In genomic region chr2:84883084-84883483, GRCm38 (mm10) we compare ENCODE assay signal across 12 mouse cellular contexts. TPM values are rescaled to one million over a fixed set of nuclear protein-coding genes. Genes with fewer than 3 reads are reported as not detected.
DNase-seq lines count a peak whose midpoint lies in the region; ATAC-seq and TF ChIP-seq lines count a peak whose summit lies in the region.
"Had no signal": no experiment of that assay in that cellular context is flagged by ENCODE, and none has a peak within 500 bp of the region (broad histone marks: within the 10 kb centered on the region; RNA-seq: fewer than 3 reads in every experiment).

No protein-coding gene starts in this region.

- peak overlapping the region; percentile 51 for H3K4me2 ChIP-seq in lung, embryonic 14.5 days
- peak overlapping the region; percentile 93 for H3K4me2 ChIP-seq in forebrain, postnatal 0 days (ENCODE audit: low read depth)
- peak overlapping the region; percentile 44 for H3K4me2 ChIP-seq in liver, embryonic 11.5 days
- H3K4me2 ChIP-seq: limb, embryonic 15.5 days had no signal

- peaks cover 73% of the 10 kb centered on the region for H3K27me3 ChIP-seq in lung, embryonic 14.5 days (ENCODE audit: insufficient read depth, low read length)
- H3K27me3 ChIP-seq in forebrain, postnatal 0 days (ENCODE audit: insufficient read depth, low read length) = peaks cover 9% of the 10 kb centered on the region; the same call in 1 of the 2 replicates
- H3K27me3 ChIP-seq in liver, embryonic 11.5 days (replicated peaks; ENCODE audit: control insufficient read depth, insufficient read depth, low read length) = peaks cover 84% of the 10 kb centered on the region

- H3K27ac ChIP-seq in lung, embryonic 14.5 days (ENCODE audit: low read depth) = no peak overlapping the region
- no peak overlapping the region for H3K27ac ChIP-seq in forebrain, postnatal 0 days (ENCODE audit: low read depth, low read length)
- H3K27ac ChIP-seq in liver, embryonic 11.5 days (ENCODE audit: low read depth, low read length) = no peak overlapping the region
- H3K27ac ChIP-seq: limb, embryonic 15.5 days had no signal

- H3K36me3 ChIP-seq in lung, embryonic 14.5 days (ENCODE audit: insufficient read depth) = no peaks in the 10 kb centered on the region
- H3K36me3 ChIP-seq in forebrain, postnatal 0 days (ENCODE audit: insufficient read depth) = peaks cover 6% of the 10 kb centered on the region
- H3K36me3 ChIP-seq in liver, embryonic 11.5 days (ENCODE audit: control insufficient read depth, insufficient read depth, low read length) = no peaks in the 10 kb centered on the region
- H3K36me3 ChIP-seq: limb, embryonic 15.5 days had no signal

- no peak overlapping the region for H3K4me3 ChIP-seq in lung, embryonic 14.5 days (ENCODE audit: low read depth, low read length)
- H3K4me3 ChIP-seq in forebrain, postnatal 0 days (ENCODE audit: low read depth, low read length) = no peak overlapping the region
- H3K4me3 ChIP-seq in liver, embryonic 11.5 days (ENCODE audit: low read depth, low read length) = peak overlapping the region; percentile 16; the same call in 1 of the 2 replicates
- H3K4me3 ChIP-seq: erythroblast, embryonic 14.5 days; limb, embryonic 15.5 days had no signal

- 0 out of 2 replicates have a peak, but pooled peaks have one; percentile 2 for ATAC-seq in lung, embryonic 14.5 days (ENCODE audit: insufficient read depth)
- ATAC-seq in forebrain, postnatal 0 days = no peak
- 0 out of 2 replicates have a peak, but pooled peaks have one; percentile 8 for ATAC-seq in liver, embryonic 11.5 days (replicated peaks; ENCODE audit: low FRiP score)
- ATAC-seq in erythroblast, adult 5-6 weeks (replicated peaks; ENCODE audit: low FRiP score, poor library complexity, severe bottlenecking) = no peak
- ATAC-seq: Patski had no signal

- H3K4me1 ChIP-seq in lung, embryonic 14.5 days (ENCODE audit: insufficient read depth) = no peaks in the 10 kb centered on the region; the same call in 1 of the 2 replicates
- H3K4me1 ChIP-seq in forebrain, postnatal 0 days (ENCODE audit: insufficient read depth) = 0 out of 2 replicates have a peak, but pooled peaks cover 3% of the 10 kb centered on the region
- peaks cover 13% of the 10 kb centered on the region for H3K4me1 ChIP-seq in liver, embryonic 11.5 days (replicated peaks; ENCODE audit: control insufficient read depth, insufficient read depth, low read length)

- no peak for DNase-seq in lung, embryonic 14.5 days
- DNase-seq in lung, postnatal 4 days = no peak
- no peak for DNase-seq in forebrain, postnatal 0 days
- no peak for DNase-seq in liver, embryonic 11.5 days (ENCODE audit: low spot score)
- DNase-seq in retina, postnatal 1 day = peak; percentile 88
- DNase-seq in ovary, postnatal 36 days (ENCODE audit: low spot score) = no peak
- no peak for DNase-seq in frontal cortex, postnatal 14 days (ENCODE audit: low spot score in 2 of 2)
- DNase-seq: thymus, adult 2 months had no signal

- no peak overlapping the region for H3K9ac ChIP-seq in lung, embryonic 14.5 days
- no peak overlapping the region for H3K9ac ChIP-seq in forebrain, postnatal 0 days
- no peak overlapping the region for H3K9ac ChIP-seq in liver, embryonic 11.5 days (ENCODE audit: low read depth, low read length)
- H3K9ac ChIP-seq: limb, embryonic 15.5 days had no signal

- 9% methylated on average over 6 of the region's 6 CpGs for WGBS in lung, embryonic 14.5 days
- 25% methylated on average over 6 of the region's 6 CpGs for WGBS in forebrain, postnatal 0 days
- 6% methylated on average over 6 of the region's 6 CpGs for WGBS in liver, embryonic 11.5 days

- H3K9me3 ChIP-seq in lung, embryonic 14.5 days (ENCODE audit: low read depth, low read length) = no peaks in the 10 kb centered on the region
- H3K9me3 ChIP-seq in forebrain, postnatal 0 days (ENCODE audit: low read length) = no peaks in the 10 kb centered on the region
- no peaks in the 10 kb centered on the region for H3K9me3 ChIP-seq in liver, embryonic 11.5 days (ENCODE audit: control insufficient read depth, low read length)
- H3K9me3 ChIP-seq: limb, embryonic 15.5 days had no signal

- TF ChIP-seq CTCF in lung, embryonic 14.5 days (IDR thresholded peaks at IDR 0.05; ENCODE audit: low read depth) = no peak
- no peak for TF ChIP-seq CTCF in forebrain, postnatal 0 days (IDR thresholded peaks at IDR 0.05; ENCODE audit: low read depth)

RNA-seq across cellular contexts. Expression of gene Rtn4rl2, which starts 3.4 kb away (rescaled TPM):
- 1.1 and 1.2 TPM in 2 replicates for polyA plus RNA-seq in lung, embryonic 14.5 days (2014; fragmentation: Nextera tagmentation; extraction: Ambion mirVana)
- 17.7 and 23.7 TPM in 2 replicates for total RNA-seq in forebrain, postnatal 0 days (2014; rRNA removed)
- polyA plus RNA-seq in forebrain, postnatal 0 days (2015; fragmentation: Nextera tagmentation; extraction: Ambion mirVana) = 25.8 and 26.1 TPM in 2 replicates
- polyA plus RNA-seq in liver, embryonic 11.5 days (2014; fragmentation: Nextera tagmentation; extraction: Ambion mirVana) = 0.66 and 1.2 TPM in 2 replicates
- total RNA-seq in erythroblast, adult 5-6 weeks (2015; ENCODE audit: low replicate concordance) = not detected in 2 replicates
- total RNA-seq in erythroblast, adult 5-6 weeks (2017; ENCODE audit: low replicate concordance) = not detected in 2 replicates
- polyA plus RNA-seq: erythroblast, embryonic 14.5 days had no signal

RNA-seq across cellular contexts. Expression of gene Slc43a1, which starts 44.4 kb away (rescaled TPM):
- polyA plus RNA-seq in lung, embryonic 14.5 days (2014; fragmentation: Nextera tagmentation; extraction: Ambion mirVana) = 18.8 and 20.2 TPM in 2 replicates
- 0.92 and 3.0 TPM in 2 replicates for total RNA-seq in forebrain, postnatal 0 days (2014; rRNA removed)
- 0.91 and 0.94 TPM in 2 replicates for polyA plus RNA-seq in forebrain, postnatal 0 days (2015; fragmentation: Nextera tagmentation; extraction: Ambion mirVana)
- polyA plus RNA-seq in liver, embryonic 11.5 days (2014; fragmentation: Nextera tagmentation; extraction: Ambion mirVana) = 83.2 and 101 TPM in 2 replicates
- total RNA-seq in erythroblast, adult 5-6 weeks (2015; ENCODE audit: low replicate concordance) = 756 and 864 TPM in 2 replicates
- total RNA-seq in erythroblast, adult 5-6 weeks (2017; ENCODE audit: low replicate concordance) = 516 and 701 TPM in 2 replicates

RNA-seq across cellular contexts. Expression of gene Slc43a3, which starts 53.3 kb away (rescaled TPM):
- polyA plus RNA-seq in lung, embryonic 14.5 days (2014; fragmentation: Nextera tagmentation; extraction: Ambion mirVana) = 77.4 and 78.9 TPM in 2 replicates
- 2.2 and 7.6 TPM in 2 replicates for total RNA-seq in forebrain, postnatal 0 days (2014; rRNA removed)
- polyA plus RNA-seq in forebrain, postnatal 0 days (2015; fragmentation: Nextera tagmentation; extraction: Ambion mirVana) = 3.5 and 3.8 TPM in 2 replicates
- polyA plus RNA-seq in liver, embryonic 11.5 days (2014; fragmentation: Nextera tagmentation; extraction: Ambion mirVana) = 107 and 111 TPM in 2 replicates
- total RNA-seq in erythroblast, adult 5-6 weeks (2015; ENCODE audit: low replicate concordance) = 207 and 247 TPM in 2 replicates
- total RNA-seq in erythroblast, adult 5-6 weeks (2017; ENCODE audit: low replicate concordance) = 227 and 246 TPM in 2 replicates
- polyA plus RNA-seq: Patski had no signal

RNA-seq across cellular contexts. Expression of gene Timm10, which starts 56.3 kb away (rescaled TPM):
- 55.4 and 58.7 TPM in 2 replicates for polyA plus RNA-seq in lung, embryonic 14.5 days (2014; fragmentation: Nextera tagmentation; extraction: Ambion mirVana)
- 67.3 and 74.6 TPM in 2 replicates for total RNA-seq in forebrain, postnatal 0 days (2014; rRNA removed)
- polyA plus RNA-seq in forebrain, postnatal 0 days (2015; fragmentation: Nextera tagmentation; extraction: Ambion mirVana) = 97.7 and 116 TPM in 2 replicates
- polyA plus RNA-seq in liver, embryonic 11.5 days (2014; fragmentation: Nextera tagmentation; extraction: Ambion mirVana) = 84.3 and 84.5 TPM in 2 replicates
- 28.6 and 43.9 TPM in 2 replicates for total RNA-seq in erythroblast, adult 5-6 weeks (2015; ENCODE audit: low replicate concordance)
- total RNA-seq in erythroblast, adult 5-6 weeks (2017; ENCODE audit: low replicate concordance) = 5.2 and 22.2 TPM in 2 replicates

Comparison
In these comparisons a context has a peak if more than half of its experiments do, and no peak if none do; other contexts are left out.
1. ATAC-seq: peak in lung, embryonic 14.5 days (single experiment) and liver, embryonic 11.5 days (single experiment); none in forebrain, postnatal 0 days (single experiment) and erythroblast, adult 5-6 weeks (single experiment).
2. RNA of gene Rtn4rl2, which starts 3.4 kb away (polyA plus RNA-seq): 25.8 to 26.1 TPM in forebrain, postnatal 0 days; 1.1 to 1.2 TPM in lung, embryonic 14.5 days and 0.66 to 1.2 TPM in liver, embryonic 11.5 days; every median in the first group is over 10 times any median in the second.
3. RNA of gene Slc43a1, which starts 44.4 kb away (polyA plus RNA-seq): 83.2 to 101 TPM in liver, embryonic 11.5 days and 18.8 to 20.2 TPM in lung, embryonic 14.5 days; 0.91 to 0.94 TPM in forebrain, postnatal 0 days; every median in the first group is over 10 times any median in the second.
4. RNA of gene Slc43a3, which starts 53.3 kb away (polyA plus RNA-seq): 107 to 111 TPM in liver, embryonic 11.5 days and 77.4 to 78.9 TPM in lung, embryonic 14.5 days; 3.5 to 3.8 TPM in forebrain, postnatal 0 days; every median in the first group is over 10 times any median in the second.
5. Peak in every context shown above with its lines, with median percentiles within 50 percentile points of each other: H3K4me2 ChIP-seq.